Mouse (Mus musculus): Measurements from ENCODE around the gene Hoxd8. TPM values are rescaled to one million over a fixed set of nuclear protein-coding genes. Genes with fewer than 3 reads are reported as not detected.

Hoxd8 gene
- polyA plus RNA-seq, 1 experiment from 2014 or later: 0.10 TPM

DNA sequence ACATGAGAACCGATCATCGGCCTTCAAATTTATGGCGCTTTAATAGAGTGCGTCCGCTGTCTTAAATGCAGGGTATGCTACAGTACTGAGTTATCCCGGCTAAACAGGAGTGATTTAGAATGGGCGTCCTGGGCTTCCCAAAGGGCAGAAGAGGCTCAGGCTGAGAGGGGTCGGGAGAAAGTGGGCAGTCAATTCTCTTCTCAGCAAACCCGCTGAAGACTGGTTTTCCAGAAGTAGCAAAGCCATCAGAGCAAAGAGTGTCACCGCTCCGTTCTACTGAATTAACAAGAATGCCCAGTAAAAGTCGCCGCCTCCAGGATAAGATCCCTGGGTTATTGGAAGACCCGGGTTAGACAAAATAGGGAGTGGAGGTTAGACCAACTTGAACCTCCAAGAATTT lies 35.5 kb downstream of the Hoxd8 start:
- Histone ChIP-seq H3K4me2 (replicated peaks) (no peak overlapping the region), H3K4me1 (peaks cover 4% of the 10 kb centered on the region; the same call in 1 of the 2 replicates), H3K27ac (replicated peaks) (no peak overlapping the region), H3K36me3 (no peaks in the 10 kb centered on the region), H3K9me3 (no peaks in the 10 kb centered on the region), H3K4me3 (no peak overlapping the region), H3K9ac (replicated peaks) (no peak overlapping the region), H3K27me3 (peaks cover 97% of the 10 kb centered on the region)
- no peak for ATAC-seq (replicated peaks)
- WGBS: under 1% methylated on average over 14 of the region's 14 CpGs

- H3K4me1 ChIP-seq: peaks cover 4% of the 10 kb centered on the region; the same call in 1 of the 2 replicates
- under 1% methylated on average over 43 of the region's 43 CpGs for WGBS
- no peaks in the 10 kb centered on the region for H3K36me3 ChIP-seq
- H3K9me3 ChIP-seq: no peaks in the 10 kb centered on the region
- H3K4me2 ChIP-seq (replicated peaks): no peak overlapping the region
- H3K4me3 ChIP-seq: no peak overlapping the region
- no peak for ATAC-seq (replicated peaks)
- H3K27me3 ChIP-seq: peaks cover 97% of the 10 kb centered on the region
- H3K9ac ChIP-seq (replicated peaks): no peak overlapping the region
- H3K27ac ChIP-seq (replicated peaks): no peak overlapping the region
These were observed 36.1 kb downstream of the Hoxd8 start for GRCm38 (mm10) chr2:74740311-74741091.

DNA sequence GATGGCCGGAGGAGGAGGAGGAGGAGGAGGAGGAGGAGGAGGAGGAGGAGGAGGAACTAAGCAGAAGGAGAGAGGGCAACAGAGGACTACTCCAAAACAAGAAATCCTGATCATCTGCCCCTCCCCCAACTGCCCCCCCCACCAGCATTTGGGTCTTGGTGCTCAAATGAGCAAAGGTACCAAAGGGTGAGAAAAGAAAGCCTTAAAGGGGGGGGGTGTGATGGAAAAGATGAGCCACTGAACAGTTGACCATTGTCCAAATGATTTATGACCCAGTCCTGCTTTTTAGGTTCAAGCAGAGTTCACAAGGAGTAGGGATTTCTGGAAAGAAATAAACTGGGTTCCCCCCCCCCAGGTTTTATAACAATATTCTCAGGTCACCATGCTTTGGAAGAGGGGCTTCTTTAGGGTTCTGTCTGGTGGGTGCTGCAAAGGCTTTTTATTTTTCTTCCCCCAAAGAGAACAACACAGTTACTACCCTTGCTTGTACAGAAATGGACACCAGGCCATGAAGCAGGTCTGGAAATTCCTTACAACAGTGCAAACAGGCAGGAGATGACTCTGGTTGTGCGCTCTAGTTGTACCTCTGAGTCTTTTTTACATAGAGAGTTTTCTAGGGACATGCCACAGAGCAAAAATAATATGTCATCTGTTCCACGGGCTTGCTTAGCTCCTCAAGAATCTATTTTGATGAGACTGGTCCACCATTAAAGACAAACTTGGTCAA lies 37.0 kb downstream of the Hoxd8 start:
- H3K9me3 ChIP-seq: no peaks in the 10 kb centered on the region
- H3K4me1 ChIP-seq: no peaks in the 10 kb centered on the region
- no peak overlapping the region for H3K4me2 ChIP-seq (replicated peaks)
- no peak overlapping the region for H3K27ac ChIP-seq (replicated peaks)
- WGBS: 30% methylated on average over 2 of the region's 3 CpGs
- no peaks in the 10 kb centered on the region for H3K36me3 ChIP-seq
- no peak for ATAC-seq (replicated peaks)
- peaks cover 97% of the 10 kb centered on the region for H3K27me3 ChIP-seq
- no peak overlapping the region for H3K4me3 ChIP-seq
- H3K9ac ChIP-seq (replicated peaks): no peak overlapping the region

- H3K27ac ChIP-seq (replicated peaks): no peak overlapping the region
- no peak overlapping the region for H3K9ac ChIP-seq (replicated peaks)
- no peaks in the 10 kb centered on the region for H3K4me1 ChIP-seq
- no peak overlapping the region for H3K4me3 ChIP-seq
- peaks cover 97% of the 10 kb centered on the region for H3K27me3 ChIP-seq
- no peak overlapping the region for H3K4me2 ChIP-seq (replicated peaks)
- no peaks in the 10 kb centered on the region for H3K9me3 ChIP-seq
- H3K36me3 ChIP-seq: no peaks in the 10 kb centered on the region
- ATAC-seq (replicated peaks): no peak
These were observed 37.5 kb downstream of the Hoxd8 start for GRCm38 (mm10) chr2:74741979-74742277.

DNA sequence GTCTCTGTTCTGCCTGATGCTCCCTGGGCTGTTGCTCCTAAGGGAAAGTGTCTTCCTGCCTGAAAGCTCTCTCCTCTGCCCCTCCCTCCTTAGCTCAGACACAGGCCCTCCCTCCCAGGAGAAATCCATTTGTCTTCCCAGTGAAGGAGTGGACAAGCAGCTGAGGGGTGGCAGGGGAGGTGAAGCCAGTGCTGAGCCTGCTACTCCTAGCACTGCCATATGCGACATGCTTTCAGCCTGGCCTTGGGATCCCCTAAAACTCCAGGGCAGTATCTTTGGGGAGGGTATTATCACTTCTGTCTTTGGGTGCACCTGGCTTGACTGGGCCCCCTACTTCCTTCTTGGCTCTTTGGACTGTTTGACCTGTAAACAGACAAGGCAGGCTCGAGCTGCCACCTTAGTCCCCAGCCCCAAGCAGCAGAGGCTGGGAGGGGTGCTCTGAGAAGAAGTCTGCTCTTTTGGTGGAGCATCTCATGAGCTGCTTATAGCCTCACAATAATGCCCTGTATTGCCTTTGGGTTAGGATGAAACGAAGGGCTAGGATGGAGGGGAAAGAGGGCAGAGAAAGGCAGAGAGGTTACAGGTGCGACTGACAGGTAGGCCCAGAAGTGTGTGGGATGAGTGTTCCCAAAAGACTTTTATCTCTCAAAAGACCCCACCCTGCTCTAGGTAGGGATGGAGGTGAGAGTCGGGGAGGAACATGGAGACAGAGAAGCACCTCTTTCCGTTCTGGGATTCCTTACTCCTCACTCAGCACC lies 41.3 kb downstream of the Hoxd8 start:
- no peak for ATAC-seq (replicated peaks)
- Histone ChIP-seq H3K9ac (replicated peaks) (no peak overlapping the region), H3K36me3 (no peaks in the 10 kb centered on the region), H3K9me3 (no peaks in the 10 kb centered on the region), H3K27ac (replicated peaks) (no peak overlapping the region), H3K27me3 (peaks cover 96% of the 10 kb centered on the region), H3K4me3 (no peak overlapping the region), H3K4me2 (replicated peaks) (no peak overlapping the region), H3K4me1 (peaks cover 9% of the 10 kb centered on the region)
- under 1% methylated on average over 6 of the region's 6 CpGs for WGBS

GRCm38 (mm10) chr2:74746298-74746921 lies 42.0 kb downstream of the Hoxd8 start:
- Histone ChIP-seq H3K27ac (replicated peaks) (no peak overlapping the region), H3K27me3 (peaks cover 98% of the 10 kb centered on the region), H3K36me3 (no peaks in the 10 kb centered on the region), H3K9me3 (no peaks in the 10 kb centered on the region), H3K4me3 (0 out of 2 replicates have a peak overlapping the region, but pooled peaks have one; percentile 4), H3K9ac (replicated peaks) (no peak overlapping the region), H3K4me1 (peaks cover 9% of the 10 kb centered on the region), H3K4me2 (replicated peaks) (no peak overlapping the region)
- WGBS: 1% methylated on average over 58 of the region's 58 CpGs
- no peak for ATAC-seq (replicated peaks)

GRCm38 (mm10) chr2:74747006-74747405 lies 42.6 kb downstream of the Hoxd8 start:
- peaks cover 98% of the 10 kb centered on the region for H3K27me3 ChIP-seq
- WGBS: under 1% methylated on average over 24 of the region's 24 CpGs

GRCm38 (mm10) chr2:74747661-74748141 lies 43.3 kb downstream of the Hoxd8 start:
- Histone ChIP-seq H3K9ac (replicated peaks) (no peak overlapping the region), H3K36me3 (no peaks in the 10 kb centered on the region), H3K27me3 (peaks cover 96% of the 10 kb centered on the region), H3K4me3 (no peak overlapping the region), H3K27ac (replicated peaks) (no peak overlapping the region), H3K4me2 (replicated peaks) (no peak overlapping the region), H3K4me1 (peaks cover 10% of the 10 kb centered on the region), H3K9me3 (no peaks in the 10 kb centered on the region)
- 5% methylated on average over 11 of the region's 11 CpGs for WGBS
- no peak for ATAC-seq (replicated peaks)

More at GRCm38 (mm10) chr2:74747006-74747405, 42.6 kb downstream of the Hoxd8 start:
- Histone ChIP-seq H3K27ac (replicated peaks) (no peak overlapping the region), H3K9ac (replicated peaks) (no peak overlapping the region), H3K4me1 (peaks cover 9% of the 10 kb centered on the region), H3K4me2 (replicated peaks) (no peak overlapping the region), H3K4me3 (no peak overlapping the region), H3K9me3 (no peaks in the 10 kb centered on the region), H3K36me3 (no peaks in the 10 kb centered on the region)
- no peak for ATAC-seq (replicated peaks)

- Histone ChIP-seq H3K9ac (replicated peaks) (no peak overlapping the region), H3K4me3 (no peak overlapping the region), H3K9me3 (no peaks in the 10 kb centered on the region), H3K4me1 (peaks cover 15% of the 10 kb centered on the region), H3K36me3 (no peaks in the 10 kb centered on the region), H3K27ac (replicated peaks) (no peak overlapping the region), H3K27me3 (peaks cover 98% of the 10 kb centered on the region), H3K4me2 (replicated peaks) (no peak overlapping the region)
- 2% methylated on average over 9 of the region's 9 CpGs for WGBS
- no peak for ATAC-seq (replicated peaks)
These were observed 44.1 kb downstream of the Hoxd8 start for GRCm38 (mm10) chr2:74748436-74748995.

DNA sequence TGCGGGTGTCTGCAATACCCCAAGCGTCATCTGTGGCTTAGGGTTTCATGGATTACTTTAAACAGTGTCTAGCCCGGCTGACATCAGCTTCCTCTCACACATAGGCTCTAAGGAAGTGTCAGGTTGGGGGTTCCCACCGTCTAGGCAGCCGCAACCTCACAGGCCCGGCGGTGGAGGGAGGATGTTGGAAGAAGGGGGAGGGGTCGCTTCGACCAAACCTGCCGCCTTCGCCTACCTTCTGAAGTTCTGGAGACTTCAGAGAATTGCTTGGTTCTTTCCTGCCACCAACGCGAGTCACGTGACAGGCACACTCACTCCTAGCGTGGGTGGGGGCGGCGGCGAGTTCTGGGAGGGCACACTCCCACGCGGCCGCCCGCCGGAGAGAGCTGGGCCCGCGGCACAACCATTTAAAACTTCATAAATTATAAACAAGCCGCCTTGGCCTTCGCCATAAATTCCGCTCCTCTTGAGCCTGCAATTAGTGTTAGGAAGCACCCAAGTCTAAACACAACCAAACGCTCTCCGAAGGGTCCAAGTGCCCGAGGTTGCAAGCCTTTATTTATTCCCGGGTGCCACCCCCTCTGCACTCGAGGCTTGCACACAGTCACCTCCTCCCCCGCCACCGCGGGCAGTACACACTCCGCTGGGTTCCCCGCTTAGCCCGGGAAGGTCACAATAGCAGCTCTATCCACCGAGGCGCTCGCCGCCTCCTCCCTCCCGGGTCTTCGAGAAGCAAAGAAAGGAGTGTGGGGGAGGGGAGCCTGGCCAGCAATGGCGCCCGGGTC lies 45.1 kb downstream of the Hoxd8 start:
- Histone ChIP-seq H3K27me3 (peaks cover 98% of the 10 kb centered on the region), H3K27ac (replicated peaks) (no peak overlapping the region), H3K9ac (replicated peaks) (no peak overlapping the region), H3K36me3 (no peaks in the 10 kb centered on the region), H3K9me3 (no peaks in the 10 kb centered on the region), H3K4me2 (replicated peaks) (peak overlapping the region; percentile 12), H3K4me1 (peaks cover 15% of the 10 kb centered on the region), H3K4me3 (no peak overlapping the region)
- ATAC-seq (replicated peaks): no peak
- under 1% methylated on average over 47 of the region's 47 CpGs for WGBS

DNA sequence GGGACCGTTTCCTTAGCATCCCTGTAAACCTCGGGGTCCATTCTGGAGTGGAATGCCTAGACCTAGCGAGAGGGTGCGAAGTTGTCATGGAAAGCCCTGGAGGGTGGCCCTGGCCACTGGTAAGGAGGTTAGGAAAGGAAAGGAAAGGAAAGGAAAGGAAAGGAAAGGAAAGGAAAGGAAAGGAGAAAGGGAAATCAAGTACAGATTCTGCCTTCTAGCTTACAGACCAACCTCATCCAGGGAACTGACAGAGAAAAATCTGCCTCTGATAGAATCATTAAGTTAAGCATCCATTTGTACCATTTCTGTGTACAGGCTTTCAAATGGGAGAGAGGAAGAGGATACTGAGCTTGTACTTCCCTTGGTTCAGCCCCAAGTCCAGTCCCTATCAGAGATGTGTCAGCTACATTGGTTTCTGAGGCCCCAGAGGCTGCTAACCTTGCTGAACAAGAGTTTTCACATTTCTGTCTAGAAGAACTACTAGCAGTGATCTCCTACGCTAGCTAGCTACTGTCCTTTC lies 46.4 kb downstream of the Hoxd8 start:
- no peaks in the 10 kb centered on the region for H3K36me3 ChIP-seq
- H3K27me3 ChIP-seq: peaks cover 96% of the 10 kb centered on the region

More for the DNA sequence above, 46.4 kb downstream of the Hoxd8 start:
- WGBS: 17% methylated on average over 5 of the region's 5 CpGs
- H3K27ac ChIP-seq (replicated peaks): no peak overlapping the region
- no peaks in the 10 kb centered on the region for H3K9me3 ChIP-seq
- ATAC-seq (replicated peaks): no peak
- no peak overlapping the region for H3K9ac ChIP-seq (replicated peaks)
- peaks cover 15% of the 10 kb centered on the region for H3K4me1 ChIP-seq
- H3K4me3 ChIP-seq: no peak overlapping the region
- H3K4me2 ChIP-seq (replicated peaks): no peak overlapping the region

All from forebrain, embryonic 15.5 days (tissue).